Mouse (Mus musculus) embryonic fibroblast, embryonic 13.5 days (primary cell): Measurements from ENCODE around the gene Rrh.

Experiments used
- CTCF ChIP-seq: IDR thresholded peaks from 2 replicates; pipeline ENCODE4 v1.5.1; 2011; ENCODE audit warnings: mild to moderate bottlenecking, control low read depth, low read length, moderate library complexity, borderline replicate concordance; ENCODE audit not compliant: insufficient read depth
- POLR2A ChIP-seq: IDR thresholded peaks from 2 replicates; pipeline ENCODE4 v1.6.1; 2011; ENCODE audit warnings: low read depth, mild to moderate bottlenecking, control low read depth, low read length, moderate library complexity

DNA sequence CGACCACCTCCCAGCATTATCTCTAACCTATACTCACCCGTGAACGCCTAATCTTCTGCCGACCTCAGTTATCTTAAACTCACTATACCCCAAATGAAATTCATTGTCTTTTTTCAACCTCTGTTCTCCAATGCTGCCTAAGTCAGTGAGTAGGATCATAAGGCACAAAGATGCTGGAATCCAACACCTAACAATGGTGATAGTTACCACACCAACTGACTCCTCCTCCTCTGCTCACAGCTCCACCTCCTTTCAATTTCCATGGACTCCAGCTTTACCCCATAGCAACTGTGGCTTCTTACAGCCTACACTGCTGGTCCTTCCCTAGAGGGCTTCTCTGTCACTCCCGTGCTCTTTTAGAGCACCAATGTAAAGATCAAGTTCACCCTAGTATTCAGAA is 5.3 kb upstream of the Rrh start:
- TF ChIP-seq CTCF (no peak), POLR2A (no peak)
